Mouse (Mus musculus) MEL (cell line): ENCODE data around the gene Rad51b. TPM values are rescaled to one million over a fixed set of nuclear protein-coding genes. Genes with fewer than 3 reads are reported as not detected.

Experiments
- DNase-seq: peaks from one replicate; pipeline ENCODE4 v3.0.0; 2011; ENCODE audit warnings: low read depth, low spot score
- H3K27ac ChIP-seq: 2 replicates; pipeline ENCODE4 v1.5.1; 2012; ENCODE audit warnings: low read depth, mild to moderate bottlenecking, control low read depth, low read length, moderate library complexity; ENCODE audit not compliant: control insufficient read depth
- H3K27me3 ChIP-seq, 2 experiments: fragments of 150-350 bp in 1 of 2; sonication (generic) in 1 of 2; 2 replicates each; pipeline ENCODE4 v1.6.1; 2012; ENCODE audit warnings: low read length in 2 of 2, mild to moderate bottlenecking in 2 of 2, improper control_type of control experiment in 1 of 2, moderate library complexity in 1 of 2; ENCODE audit not compliant: insufficient read depth in 2 of 2, control insufficient read depth in 1 of 2
- H3K36me3 ChIP-seq, 2 experiments: 2 replicates each; pipeline ENCODE4 v1.6.1; 2012 to 2014; ENCODE audit warnings: low read length in 2 of 2, improper control_type of control experiment in 1 of 2, inconsistent platforms in 1 of 2, mild to moderate bottlenecking in 1 of 2; ENCODE audit not compliant: insufficient read depth in 2 of 2, control insufficient read depth in 1 of 2
- H3K4me1 ChIP-seq, 2 experiments: fragments of 150-350 bp in 1 of 2; sonication (generic) in 1 of 2; 2 replicates each; pipeline ENCODE4 v1.6.1; 2012; ENCODE audit warnings: low read length in 2 of 2, improper control_type of control experiment in 1 of 2, mild to moderate bottlenecking in 1 of 2; ENCODE audit not compliant: insufficient read depth in 2 of 2, control insufficient read depth in 1 of 2
- H3K4me3 ChIP-seq, 2 experiments: fragments of 150-350 bp in 1 of 2; sonication (generic) in 1 of 2; 2 replicates each; pipeline ENCODE4 v1.5.1; 2012; ENCODE audit warnings: low read depth in 2 of 2, low read length in 2 of 2, mild to moderate bottlenecking in 2 of 2, moderate library complexity in 2 of 2, control low read depth in 1 of 2, improper control_type of control experiment in 1 of 2; ENCODE audit not compliant: control insufficient read depth in 1 of 2, insufficient read depth in 1 of 2
- H3K79me2 ChIP-seq: 2 replicates; pipeline ENCODE4 v1.6.1; 2012; ENCODE audit warnings: mild to moderate bottlenecking, low read length, moderate library complexity; ENCODE audit not compliant: control insufficient read depth, poor library complexity, insufficient read depth
- H3K9ac ChIP-seq: 2 replicates; pipeline ENCODE4 v1.6.1; 2012; ENCODE audit warnings: low read depth, mild to moderate bottlenecking, control low read depth, low read length, moderate library complexity; ENCODE audit not compliant: control insufficient read depth, poor library complexity, severe bottlenecking
- H3K9me3 ChIP-seq: fragments of 150-350 bp; sonication (generic); replicated peaks from 2 replicates; pipeline ENCODE4 v1.6.1; 2012; ENCODE audit warnings: mild to moderate bottlenecking, low read length, improper control_type of control experiment, moderate library complexity; ENCODE audit not compliant: insufficient read depth
- CHD1 ChIP-seq: IDR thresholded peaks from 2 replicates; pipeline ENCODE4 v1.6.1; 2012; ENCODE audit warnings: low read depth, mild to moderate bottlenecking, inconsistent platforms, low read length, improper control_type of control experiment
- CHD2 ChIP-seq: IDR thresholded peaks from 2 replicates; pipeline ENCODE4 v1.6.1; 2011; ENCODE audit warnings: low read length, improper control_type of control experiment
- ETS1 ChIP-seq: IDR thresholded peaks from 2 replicates; pipeline ENCODE4 v1.6.1; 2012; ENCODE audit warnings: low read depth, mild to moderate bottlenecking, inconsistent platforms, low read length, improper control_type of control experiment, moderate library complexity
- GABPA ChIP-seq: IDR thresholded peaks from 2 replicates; pipeline ENCODE4 v1.6.1; 2012; ENCODE audit warnings: low read depth, mild to moderate bottlenecking, inconsistent platforms, low read length, improper control_type of control experiment, moderate library complexity
- GATA1 ChIP-seq: IDR thresholded peaks from 2 replicates; pipeline ENCODE4 v1.6.1; 2011; ENCODE audit warnings: low read depth, low read length, improper control_type of control experiment
- HCFC1 ChIP-seq: IDR thresholded peaks from 2 replicates; pipeline ENCODE4 v1.6.1; 2012; ENCODE audit warnings: low read depth, mild to moderate bottlenecking, inconsistent platforms, low read length, improper control_type of control experiment, moderate library complexity
- JUND ChIP-seq: IDR thresholded peaks from 2 replicates; pipeline ENCODE4 v1.6.1; 2011; ENCODE audit warnings: low read depth, mild to moderate bottlenecking, improper control_type of control experiment, low read length
- KAT2A ChIP-seq: conservative IDR thresholded peaks from 2 replicates; pipeline ENCODE4 v1.6.1; 2012; ENCODE audit warnings: low read depth, low read length, improper control_type of control experiment, inconsistent platforms
- MAFK ChIP-seq: IDR thresholded peaks from 2 replicates; pipeline ENCODE4 v1.6.1; 2011; ENCODE audit warnings: low read depth, mild to moderate bottlenecking, low read length, improper control_type of control experiment, borderline replicate concordance
- MAX ChIP-seq: IDR thresholded peaks from 2 replicates; pipeline ENCODE4 v1.6.1; 2011; ENCODE audit warnings: low read length, improper control_type of control experiment
- MAZ ChIP-seq: IDR thresholded peaks from 2 replicates; pipeline ENCODE4 v1.6.1; 2012; ENCODE audit warnings: low read depth, mild to moderate bottlenecking, inconsistent platforms, low read length, improper control_type of control experiment
- NRF1 ChIP-seq: IDR thresholded peaks from 2 replicates; pipeline ENCODE4 v1.6.1; 2014; ENCODE audit warnings: low read depth, mild to moderate bottlenecking, inconsistent platforms, low read length, improper control_type of control experiment, moderate library complexity; ENCODE audit not compliant: poor library complexity, insufficient read depth, severe bottlenecking
- POLR2AphosphoS2 ChIP-seq: IDR thresholded peaks from 2 replicates; pipeline ENCODE4 v1.6.1; 2011; ENCODE audit warnings: low read length, improper control_type of control experiment
- POLR2AphosphoS5 ChIP-seq: IDR thresholded peaks from 2 replicates; pipeline ENCODE4 v1.6.1; 2012; ENCODE audit warnings: low read depth, borderline replicate concordance, mild to moderate bottlenecking, inconsistent platforms, low read length, moderate library complexity, mixed read lengths
- RAD21 ChIP-seq: IDR thresholded peaks from 2 replicates; pipeline ENCODE4 v1.6.1; 2011; ENCODE audit warnings: mild to moderate bottlenecking, low read depth, low read length, improper control_type of control experiment
- SIN3A ChIP-seq: IDR thresholded peaks from 2 replicates; pipeline ENCODE4 v1.6.1; 2012; ENCODE audit warnings: low read length, improper control_type of control experiment, inconsistent platforms
- SMC3 ChIP-seq: IDR thresholded peaks from 2 replicates; pipeline ENCODE4 v1.6.1; 2011; ENCODE audit warnings: low read depth, low read length, improper control_type of control experiment
- TAL1 ChIP-seq: IDR thresholded peaks from 2 replicates; pipeline ENCODE4 v1.6.1; 2012; ENCODE audit warnings: mild to moderate bottlenecking, inconsistent platforms, low read length, moderate library complexity, mixed read lengths
- TBP ChIP-seq: IDR thresholded peaks from 2 replicates; pipeline ENCODE4 v1.8.0; 2011; ENCODE audit warnings: low read depth, low read length, improper control_type of control experiment
- TCF12 ChIP-seq: IDR thresholded peaks from 2 replicates; pipeline ENCODE4 v1.6.1; 2014; ENCODE audit warnings: low read depth, mild to moderate bottlenecking, inconsistent platforms, low read length, improper control_type of control experiment, moderate library complexity
- UBTF ChIP-seq: IDR thresholded peaks from 2 replicates; pipeline ENCODE4 v1.6.1; 2012; ENCODE audit warnings: low read depth, mild to moderate bottlenecking, inconsistent platforms, low read length, improper control_type of control experiment, moderate library complexity, borderline replicate concordance; ENCODE audit not compliant: insufficient read depth
- USF1 ChIP-seq: IDR thresholded peaks from 2 replicates; pipeline ENCODE4 v1.6.1; 2014; ENCODE audit warnings: low read depth, mild to moderate bottlenecking, inconsistent platforms, low read length, improper control_type of control experiment, moderate library complexity
- USF2 ChIP-seq, 2 experiments: IDR thresholded peaks; 2 replicates each; pipeline ENCODE4 v1.6.1; 2011 to 2012; ENCODE audit warnings: improper control_type of control experiment in 2 of 2, low read length in 2 of 2, borderline replicate concordance in 1 of 2, inconsistent platforms in 1 of 2, low read depth in 1 of 2, mild to moderate bottlenecking in 1 of 2; ENCODE audit not compliant: insufficient read depth in 1 of 2
- ZC3H11A ChIP-seq: IDR thresholded peaks from 2 replicates; pipeline ENCODE4 v1.6.1; 2012; ENCODE audit warnings: low read depth, mild to moderate bottlenecking, inconsistent platforms, low read length, improper control_type of control experiment
- ZNF384 ChIP-seq: IDR thresholded peaks from 2 replicates; pipeline ENCODE4 v1.6.1; 2012; ENCODE audit warnings: low read depth, mild to moderate bottlenecking, inconsistent platforms, low read length, improper control_type of control experiment
- polyA plus RNA-seq, 2 experiments: library from polyadenylated mRNA; stranded (reverse) in 1 of 2; unstranded in 1 of 2; fragments of >175 nt in 1 of 2; fragments of >200 nt in 1 of 2; gene quantifications; 2 replicates each; pipeline versions ENCODE4 v1.2.1 to v1.2.4; 2012; ENCODE audit warnings: low replicate concordance in 2 of 2, low read depth in 1 of 2; ENCODE audit not compliant: insufficient read length in 2 of 2, insufficient read depth in 1 of 2, missing spikeins in 1 of 2
- total RNA-seq: library from RNA; depleted of rRNA; stranded (reverse); fragments of 300-350 nt; gene quantifications from 2 replicates; pipeline ENCODE4 v1.2.3, GENCODE M21; 2012

Gene Rad51b
- total and polyA plus RNA-seq, 3 experiments: 3.6 to 5.7 TPM; not detected in 1

DNA sequence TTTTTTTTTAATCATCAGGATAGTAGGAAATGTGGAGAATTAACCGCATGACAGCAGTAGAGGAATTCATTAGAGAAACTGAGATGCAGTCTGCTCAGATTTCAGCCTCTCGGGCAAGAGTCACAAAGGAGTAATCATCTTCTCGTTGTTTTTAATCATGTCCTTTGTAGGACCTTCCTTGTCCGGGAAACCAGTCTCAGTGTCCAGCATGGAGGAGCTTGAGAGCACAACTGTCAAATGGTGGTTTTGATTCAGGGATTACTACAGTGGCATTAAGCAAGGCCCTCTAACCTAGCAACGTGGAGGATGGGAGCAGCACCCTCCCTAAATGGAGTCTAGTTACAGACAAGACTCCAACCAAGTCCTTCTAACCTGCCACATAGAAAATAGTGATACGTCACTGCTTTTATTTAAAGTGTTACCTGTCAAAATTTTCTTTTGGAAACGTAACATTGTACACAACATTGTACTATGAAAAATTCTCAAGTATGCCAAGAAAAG, 278.0 kb downstream of the Rad51b start:
- Histone ChIP-seq H3K4me1 (no peaks in the 10 kb centered on the region), H3K36me3 (no peaks in the 10 kb centered on the region), H3K4me3 (no peak overlapping the region), H3K27ac (no peak overlapping the region), H3K79me2 (no peaks in the 10 kb centered on the region), H3K9me3 (no peaks in the 10 kb centered on the region), H3K9ac (no peak overlapping the region), H3K27me3 (no peaks in the 10 kb centered on the region)
- DNase-seq: no peak
- TF ChIP-seq GABPA: no peak
- no peak for TF ChIP-seq USF1
- TF ChIP-seq TBP: no peak
- TF ChIP-seq SIN3A: no peak
- TF ChIP-seq TCF12: no peak
- TF ChIP-seq USF2 (IDR thresholded peaks at IDR 0.05; ENCODE audit: borderline replicate concordance in 1 of 2, insufficient read depth in 1 of 2, low read depth in 1 of 2, low read length in 2 of 2): no peak
- TF ChIP-seq SMC3: no peak
- no peak for TF ChIP-seq CHD2
- TF ChIP-seq ETS1: no peak
- no peak for TF ChIP-seq HCFC1
- no peak for TF ChIP-seq POLR2AphosphoS5
- no peak for TF ChIP-seq NRF1
- TF ChIP-seq TAL1: no peak
- no peak for TF ChIP-seq ZNF384
- TF ChIP-seq MAFK: no peak
- TF ChIP-seq MAX: no peak
- TF ChIP-seq, all 39 proteins: peak for 0

DNA sequence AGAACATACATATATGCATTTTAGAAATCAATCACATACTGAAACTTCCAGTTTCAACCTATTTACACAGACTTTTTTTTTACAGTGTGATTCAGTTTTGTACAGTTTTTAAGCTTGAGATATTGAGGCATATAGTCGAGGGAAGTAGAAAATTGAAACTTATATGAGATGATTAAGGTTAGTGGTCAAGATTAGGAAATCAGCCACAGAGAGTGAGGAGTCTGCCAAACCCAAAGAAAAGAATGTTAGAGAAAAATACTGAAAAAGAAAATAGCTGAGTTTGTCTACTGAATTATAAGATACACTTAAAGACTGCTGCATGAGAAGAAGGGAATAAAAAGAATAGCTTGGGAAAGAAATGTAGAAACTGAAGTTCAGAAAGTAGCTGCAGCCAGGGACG, 280.4 kb downstream of the Rad51b start:
- DNase-seq: no peak

More for the DNA sequence above, 280.4 kb downstream of the Rad51b start:
- H3K9ac ChIP-seq: no peak overlapping the region
- H3K4me3 ChIP-seq: no peak overlapping the region
- H3K9me3 ChIP-seq: no peaks in the 10 kb centered on the region
- no peaks in the 10 kb centered on the region for H3K79me2 ChIP-seq
- no peak for TF ChIP-seq USF1
- TF ChIP-seq ETS1: no peak
- no peak for TF ChIP-seq MAZ
- no peak for TF ChIP-seq USF2 (IDR thresholded peaks at IDR 0.05; ENCODE audit: borderline replicate concordance in 1 of 2, insufficient read depth in 1 of 2, low read depth in 1 of 2, low read length in 2 of 2)
- no peak for TF ChIP-seq HCFC1
- TF ChIP-seq POLR2AphosphoS2: no peak
- TF ChIP-seq RAD21: no peak
- TF ChIP-seq GATA1: no peak
- no peak for TF ChIP-seq TCF12
- TF ChIP-seq UBTF: no peak
- TF ChIP-seq JUND: no peak
- no peak for TF ChIP-seq SMC3
- TF ChIP-seq CHD1: no peak
- no peak for TF ChIP-seq KAT2A
- TF ChIP-seq ZNF384: no peak
- TF ChIP-seq ZC3H11A: no peak
- TF ChIP-seq CHD2: no peak
- no peaks in the 10 kb centered on the region for H3K4me1 ChIP-seq
- no peak overlapping the region for H3K27ac ChIP-seq
- H3K27me3 ChIP-seq: no peaks in the 10 kb centered on the region
- H3K36me3 ChIP-seq: no peaks in the 10 kb centered on the region
